Mouse (Mus musculus) myocyte (in vitro differentiated cells): ENCODE results near the gene Iqub.

ENCODE experiments used
- CEBPB ChIP-seq: IDR thresholded peaks from 2 replicates; pipeline ENCODE4 v1.6.1; 2011; ENCODE audit warnings: mild to moderate bottlenecking, moderate library complexity; ENCODE audit not compliant: poor library complexity, insufficient read depth, severe bottlenecking
- E2F4 ChIP-seq: IDR thresholded peaks from one replicate; pipeline ENCODE4 v1.6.1; 2011; ENCODE audit warnings: mild to moderate bottlenecking, control low read depth, moderate library complexity; ENCODE audit not compliant: insufficient read depth
- MAX ChIP-seq: IDR thresholded peaks from one replicate; pipeline ENCODE4 v1.6.1; 2011; ENCODE audit warnings: low read depth, mild to moderate bottlenecking, control low read depth
- MYOD1 ChIP-seq, 3 experiments: IDR thresholded peaks; one replicate each; pipeline ENCODE4 v1.6.1; 2011; ENCODE audit warnings: control low read depth in 2 of 3, low read depth in 2 of 3, mild to moderate bottlenecking in 2 of 3, moderate library complexity in 1 of 3; ENCODE audit not compliant: insufficient read length in 2 of 3, control insufficient read depth in 1 of 3
- MYOG ChIP-seq, 3 experiments: IDR thresholded peaks; one replicate each; pipeline ENCODE4 v1.6.1; 2011; ENCODE audit warnings: control low read depth in 2 of 3, low read depth in 2 of 3, mild to moderate bottlenecking in 2 of 3; ENCODE audit not compliant: insufficient read length in 2 of 3, control insufficient read depth in 1 of 3, insufficient read depth in 1 of 3
- POLR2A ChIP-seq: IDR thresholded peaks from one replicate; pipeline ENCODE4 v1.6.1; 2011; ENCODE audit warnings: low read depth, mild to moderate bottlenecking, control low read depth, moderate library complexity; ENCODE audit not compliant: insufficient read length
- POLR2AphosphoS2 ChIP-seq: IDR thresholded peaks from one replicate; pipeline ENCODE4 v1.6.1; 2011; ENCODE audit warnings: low read depth, control low read depth; ENCODE audit not compliant: insufficient read length
- REST ChIP-seq: IDR thresholded peaks from one replicate; pipeline ENCODE4 v1.6.1; 2011; ENCODE audit warnings: mild to moderate bottlenecking, control low read depth, moderate library complexity; ENCODE audit not compliant: insufficient read depth, insufficient read length
- SRF ChIP-seq: IDR thresholded peaks from one replicate; pipeline ENCODE4 v1.6.1; 2011; ENCODE audit warnings: low read depth; ENCODE audit not compliant: control insufficient read depth, insufficient read length
- TCF12 ChIP-seq: IDR thresholded peaks from one replicate; pipeline ENCODE4 v1.6.1; 2011; ENCODE audit warnings: mild to moderate bottlenecking, control low read depth; ENCODE audit not compliant: poor library complexity, insufficient read depth, severe bottlenecking
- TCF3 ChIP-seq: IDR thresholded peaks from one replicate; pipeline ENCODE4 v1.6.1; 2011; ENCODE audit warnings: low read depth, control low read depth; ENCODE audit not compliant: insufficient read length
- USF1 ChIP-seq: IDR thresholded peaks from one replicate; pipeline ENCODE4 v1.6.1; 2011; ENCODE audit warnings: low read depth, mild to moderate bottlenecking, control low read depth, moderate library complexity

- TF ChIP-seq USF1 = no peak
- TF ChIP-seq MYOG (IDR thresholded peaks at IDR 0.05; ENCODE audit: control insufficient read depth in 1 of 3, insufficient read depth in 1 of 3, insufficient read length in 2 of 3, low read depth in 2 of 3) = no peak
- TF ChIP-seq POLR2A = no peak
- TF ChIP-seq MYOD1 (IDR thresholded peaks at IDR 0.05; ENCODE audit: control insufficient read depth in 1 of 3, insufficient read length in 2 of 3, low read depth in 2 of 3) = no peak
- no peak for TF ChIP-seq CEBPB
- no peak for TF ChIP-seq MAX
- TF ChIP-seq TCF12 = no peak
- TF ChIP-seq POLR2AphosphoS2 = no peak
- TF ChIP-seq SRF = no peak
- no peak for TF ChIP-seq REST
- TF ChIP-seq E2F4 = no peak
- TF ChIP-seq TCF3 = no peak
Observed at GRCm38 (mm10) chr6:24528064-24528243, 13.1 kb upstream of the Iqub start, which contains the start of gene Asb15.
